Mouse (Mus musculus): ENCODE measurements at regions not wholly inside any gene's neighbourhood (a gene's known extent, or its start where the extent isn't known, plus 50 kb on each side); places are given as distances from the start of the nearest gene placed in this dataset.
A peak's percentile ranks its signal among the peaks of the same experiment; 100 is the strongest.

DNA sequence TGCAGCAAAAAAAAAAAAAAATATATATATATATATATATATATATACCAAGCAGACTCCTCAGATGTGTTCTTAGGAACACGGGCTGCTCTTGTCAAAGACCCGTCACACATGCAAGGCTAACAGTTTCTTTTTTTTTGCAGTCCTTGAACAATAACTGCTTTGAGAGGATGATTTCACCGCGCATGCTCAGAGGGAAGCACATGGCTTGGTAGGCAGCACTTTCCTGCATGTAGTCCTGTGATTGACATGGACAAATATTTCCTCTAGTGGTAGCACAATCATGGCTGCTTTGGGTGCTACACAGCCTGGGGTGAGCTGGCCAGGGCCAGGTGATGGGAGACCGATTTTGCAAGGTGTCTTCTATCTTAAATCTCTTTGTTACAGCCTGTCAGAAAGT lies 229.3 kb upstream of the Bmper start:
- Histone ChIP-seq H3K36me3 (ENCODE audit: control insufficient read depth, insufficient read depth, low read length) (no peaks in the 10 kb centered on the region), H3K9me3 (replicated peaks; ENCODE audit: control insufficient read depth, low read length, poor library complexity, severe bottlenecking) (no peaks in the 10 kb centered on the region)

DNA sequence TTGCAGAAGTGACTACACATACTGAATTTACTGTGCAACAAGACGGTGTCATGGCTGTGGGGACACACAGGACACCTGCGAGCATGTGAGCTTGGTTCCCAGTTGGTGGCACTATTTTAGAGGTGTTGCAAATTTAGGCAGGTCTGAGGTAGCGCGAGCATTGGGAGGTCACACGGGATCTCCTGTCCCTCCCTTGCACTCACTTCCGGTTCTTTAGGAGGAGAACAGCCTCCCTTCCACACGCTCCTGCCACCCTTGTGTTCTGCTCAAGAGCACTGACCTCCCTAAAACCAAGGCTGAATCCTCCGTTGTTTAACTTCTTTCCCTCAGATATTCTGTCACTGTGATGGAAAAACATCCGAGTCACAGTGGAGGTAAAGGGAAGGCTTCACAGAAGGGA lies 227.3 kb upstream of the Bmper start:
- H3K36me3 ChIP-seq (ENCODE audit: control insufficient read depth, insufficient read depth, low read length) = no peaks in the 10 kb centered on the region
- H3K4me3 ChIP-seq (ENCODE audit: low read depth, low read length) = no peak overlapping the region
- H3K4me2 ChIP-seq (ENCODE audit: low read length) = no peak overlapping the region
- no peaks in the 10 kb centered on the region for H3K4me1 ChIP-seq (ENCODE audit: control insufficient read depth, insufficient read depth, low read length)
- no peaks in the 10 kb centered on the region for H3K9me3 ChIP-seq (replicated peaks; ENCODE audit: control insufficient read depth, low read length, poor library complexity, severe bottlenecking)
- H3K27me3 ChIP-seq (ENCODE audit: control insufficient read depth, insufficient read depth, low read depth, low read length) = no peaks in the 10 kb centered on the region
- ATAC-seq = no peak
- H3K27ac ChIP-seq (ENCODE audit: low read length) = no peak overlapping the region
- 77% methylated on average over 9 of the region's 9 CpGs for WGBS
- no peak overlapping the region for H3K9ac ChIP-seq (ENCODE audit: low read depth, low read length)

More for the DNA sequence above, 229.3 kb upstream of the Bmper start:
- WGBS = 78% methylated on average over 5 of the region's 5 CpGs
- ATAC-seq = no peak
- H3K4me2 ChIP-seq (ENCODE audit: low read length) = no peak overlapping the region
- no peaks in the 10 kb centered on the region for H3K27me3 ChIP-seq (ENCODE audit: control insufficient read depth, insufficient read depth, low read depth, low read length)
- H3K9ac ChIP-seq (ENCODE audit: low read depth, low read length) = no peak overlapping the region
- no peak overlapping the region for H3K4me3 ChIP-seq (ENCODE audit: low read depth, low read length)
- H3K4me1 ChIP-seq (ENCODE audit: control insufficient read depth, insufficient read depth, low read length) = no peaks in the 10 kb centered on the region
- no peak overlapping the region for H3K27ac ChIP-seq (ENCODE audit: low read length)

DNA sequence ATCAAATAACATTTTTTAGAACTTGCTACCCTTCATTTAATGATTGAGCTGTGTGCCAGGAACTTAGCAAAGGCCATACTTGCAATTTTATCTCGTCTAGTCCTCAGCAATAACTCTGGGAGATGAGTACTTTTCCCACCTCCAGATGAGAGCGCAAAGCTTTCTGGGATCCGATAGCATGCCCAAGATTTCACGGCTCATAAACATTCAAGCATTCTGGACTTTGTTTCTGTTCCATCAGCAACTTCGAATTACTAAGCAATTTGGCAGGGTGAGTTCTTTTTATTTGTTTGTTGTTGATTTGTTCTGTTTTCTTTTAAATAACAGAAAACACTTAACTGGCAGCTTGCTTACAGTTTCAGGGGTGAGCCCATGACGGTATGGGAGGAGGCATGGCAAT lies 224.6 kb upstream of the Bmper start:
- no peak overlapping the region for H3K4me2 ChIP-seq (ENCODE audit: low read length)
- H3K9me3 ChIP-seq (replicated peaks; ENCODE audit: control insufficient read depth, low read length, poor library complexity, severe bottlenecking) = no peaks in the 10 kb centered on the region
- no peaks in the 10 kb centered on the region for H3K36me3 ChIP-seq (ENCODE audit: control insufficient read depth, insufficient read depth, low read length)
- 83% methylated on average over 6 of the region's 6 CpGs for WGBS
- H3K27ac ChIP-seq (ENCODE audit: low read length) = no peak overlapping the region
- no peaks in the 10 kb centered on the region for H3K4me1 ChIP-seq (ENCODE audit: control insufficient read depth, insufficient read depth, low read length)
- no peak for ATAC-seq
- H3K27me3 ChIP-seq (ENCODE audit: control insufficient read depth, insufficient read depth, low read depth, low read length) = no peaks in the 10 kb centered on the region
- no peak overlapping the region for H3K4me3 ChIP-seq (ENCODE audit: low read depth, low read length)
- H3K9ac ChIP-seq (ENCODE audit: low read depth, low read length) = no peak overlapping the region

DNA sequence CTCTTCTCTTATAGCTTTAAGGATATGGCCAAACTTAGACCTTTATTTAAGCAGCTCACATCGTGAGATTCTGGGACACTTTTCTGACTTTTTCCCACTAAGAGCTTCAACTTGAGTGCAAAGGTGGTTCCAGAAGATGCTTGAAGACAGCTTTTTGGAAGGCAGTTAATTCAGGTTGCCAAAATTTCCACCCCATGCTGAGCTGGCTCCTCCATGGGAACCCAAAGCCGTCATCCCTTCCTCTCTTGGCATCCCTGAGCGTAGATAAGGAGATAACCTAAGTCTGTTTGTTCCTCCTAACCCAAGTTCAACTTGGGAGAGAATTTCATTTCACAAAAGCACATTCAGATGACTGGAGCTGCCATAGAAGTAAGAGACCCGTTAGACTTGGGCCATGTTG lies 223.7 kb upstream of the Bmper start:
- H3K4me3 ChIP-seq (ENCODE audit: low read depth, low read length) = no peak overlapping the region
- H3K36me3 ChIP-seq (ENCODE audit: control insufficient read depth, insufficient read depth, low read length) = no peaks in the 10 kb centered on the region
- H3K9me3 ChIP-seq (replicated peaks; ENCODE audit: control insufficient read depth, low read length, poor library complexity, severe bottlenecking) = no peaks in the 10 kb centered on the region
- no peak overlapping the region for H3K9ac ChIP-seq (ENCODE audit: low read depth, low read length)
- 79% methylated on average over 4 of the region's 4 CpGs for WGBS
- H3K27me3 ChIP-seq (ENCODE audit: control insufficient read depth, insufficient read depth, low read depth, low read length) = no peaks in the 10 kb centered on the region
- H3K27ac ChIP-seq (ENCODE audit: low read length) = no peak overlapping the region
- H3K4me1 ChIP-seq (ENCODE audit: control insufficient read depth, insufficient read depth, low read length) = no peaks in the 10 kb centered on the region
- no peak for ATAC-seq
- no peak overlapping the region for H3K4me2 ChIP-seq (ENCODE audit: low read length)

DNA sequence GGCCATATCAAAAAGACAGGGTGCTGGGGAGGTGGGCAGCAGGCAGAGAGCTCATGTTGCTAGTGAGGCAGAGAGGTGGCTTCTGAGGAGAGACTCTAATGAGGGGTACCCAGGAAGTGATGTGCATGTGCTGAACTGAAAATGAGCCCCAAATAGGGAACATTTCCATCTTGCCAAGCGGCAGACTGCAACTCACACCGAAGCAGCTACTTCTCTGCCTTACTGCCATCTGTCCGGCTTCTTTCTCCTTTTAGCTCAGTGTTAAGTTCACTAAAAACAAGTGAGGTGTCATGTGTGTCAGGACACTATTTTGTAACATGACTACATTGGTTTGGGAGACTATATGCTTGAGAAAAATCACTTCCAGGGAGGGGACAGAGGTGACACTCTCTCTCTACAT lies 222.7 kb upstream of the Bmper start:
- no peak overlapping the region for H3K4me2 ChIP-seq (ENCODE audit: low read length)
- no peak overlapping the region for H3K4me3 ChIP-seq (ENCODE audit: low read depth, low read length)
- no peak overlapping the region for H3K9ac ChIP-seq (ENCODE audit: low read depth, low read length)
- no peak for ATAC-seq
- H3K4me1 ChIP-seq (ENCODE audit: control insufficient read depth, insufficient read depth, low read length) = peaks cover 3% of the 10 kb centered on the region; the same call in 1 of the 2 replicates
- H3K27ac ChIP-seq (ENCODE audit: low read length) = no peak overlapping the region
- 90% methylated on average over 3 of the region's 3 CpGs for WGBS
- no peaks in the 10 kb centered on the region for H3K9me3 ChIP-seq (replicated peaks; ENCODE audit: control insufficient read depth, low read length, poor library complexity, severe bottlenecking)
- H3K27me3 ChIP-seq (ENCODE audit: control insufficient read depth, insufficient read depth, low read depth, low read length) = no peaks in the 10 kb centered on the region
- H3K36me3 ChIP-seq (ENCODE audit: control insufficient read depth, insufficient read depth, low read length) = no peaks in the 10 kb centered on the region

DNA sequence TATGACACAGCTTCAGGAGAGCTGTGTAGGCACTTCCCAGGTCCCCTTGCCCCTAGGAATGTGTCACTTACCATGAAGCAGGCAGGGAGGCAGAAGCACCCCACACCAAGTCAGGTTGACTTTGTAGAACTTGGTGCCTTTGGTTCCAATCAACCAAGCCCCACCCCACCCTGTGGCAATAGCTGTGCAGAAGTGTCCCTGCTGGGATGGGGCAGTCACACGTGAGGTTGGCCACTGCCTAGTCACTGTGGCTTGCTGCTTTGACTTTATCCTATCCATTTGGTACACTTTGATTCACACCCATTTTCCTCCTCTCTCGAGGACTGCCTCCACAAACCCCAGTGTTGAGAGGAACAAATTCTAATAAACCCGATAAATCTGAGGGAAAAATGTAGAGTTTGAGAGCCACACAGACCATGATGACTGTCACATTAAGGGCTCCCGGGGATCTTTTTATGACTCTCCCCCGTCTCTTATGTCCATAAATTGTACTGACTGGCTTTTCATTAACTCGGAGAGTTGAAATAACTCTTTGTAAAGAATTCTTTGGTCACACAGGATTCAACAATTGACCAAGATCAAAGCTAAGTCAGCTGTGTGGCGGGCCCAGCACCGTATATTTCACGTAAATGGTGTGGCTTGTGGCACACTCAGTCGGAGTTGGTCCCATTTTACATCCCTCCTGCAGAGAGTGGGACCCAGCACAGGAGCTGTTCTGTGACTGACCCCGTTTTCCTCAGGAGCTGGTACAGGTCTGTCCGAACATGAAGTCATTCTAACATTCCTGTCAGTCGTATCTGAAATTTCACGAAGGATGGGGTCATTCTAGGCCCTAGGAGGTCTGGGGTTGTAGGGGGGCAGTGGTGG lies 219.4 kb upstream of the Bmper start:
- Histone ChIP-seq H3K9me3 (replicated peaks; ENCODE audit: control insufficient read depth, low read length, poor library complexity, severe bottlenecking) (no peaks in the 10 kb centered on the region), H3K9ac (ENCODE audit: low read depth, low read length) (no peak overlapping the region), H3K4me1 (ENCODE audit: control insufficient read depth, insufficient read depth, low read length) (peaks cover 7% of the 10 kb centered on the region; the same call in 1 of the 2 replicates), H3K4me3 (ENCODE audit: low read depth, low read length) (no peak overlapping the region), H3K27me3 (ENCODE audit: control insufficient read depth, insufficient read depth, low read depth, low read length) (peaks cover 3% of the 10 kb centered on the region; the same call in 1 of the 2 replicates), H3K36me3 (ENCODE audit: control insufficient read depth, insufficient read depth, low read length) (no peaks in the 10 kb centered on the region), H3K27ac (ENCODE audit: low read length) (no peak overlapping the region), H3K4me2 (ENCODE audit: low read length) (no peak overlapping the region)
- ATAC-seq = peak; percentile 63; the same call in 1 of the 2 replicates
- WGBS = 65% methylated on average over 14 of the region's 14 CpGs

DNA sequence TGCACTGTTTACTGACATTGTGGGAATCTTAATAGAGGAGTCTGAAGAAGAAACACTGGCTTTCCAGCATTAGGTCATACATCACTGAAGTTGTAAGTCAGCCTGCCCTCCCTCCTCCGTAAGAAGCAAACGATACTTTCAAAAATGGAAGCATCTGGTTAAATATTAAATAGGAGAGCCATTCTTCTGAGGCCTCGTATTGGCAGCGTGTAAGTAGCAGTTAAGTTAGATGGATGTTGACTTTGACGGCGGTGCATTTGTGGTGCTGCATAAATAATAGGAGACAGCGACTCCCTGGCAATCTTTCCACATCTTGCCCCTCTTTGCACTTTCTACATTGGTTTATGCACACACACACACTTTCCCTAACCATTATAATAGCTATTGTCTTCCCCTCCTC lies 217.9 kb upstream of the Bmper start:
- no peaks in the 10 kb centered on the region for H3K9me3 ChIP-seq (replicated peaks; ENCODE audit: control insufficient read depth, low read length, poor library complexity, severe bottlenecking)
- 52% methylated on average over 7 of the region's 7 CpGs for WGBS
- H3K27ac ChIP-seq (ENCODE audit: low read length) = no peak overlapping the region
- peaks cover 13% of the 10 kb centered on the region; the same call in 1 of the 2 replicates for H3K4me1 ChIP-seq (ENCODE audit: control insufficient read depth, insufficient read depth, low read length)
- no peak for ATAC-seq
- H3K27me3 ChIP-seq (ENCODE audit: control insufficient read depth, insufficient read depth, low read depth, low read length) = peaks cover 3% of the 10 kb centered on the region; the same call in 1 of the 2 replicates
- no peaks in the 10 kb centered on the region for H3K36me3 ChIP-seq (ENCODE audit: control insufficient read depth, insufficient read depth, low read length)
- H3K4me3 ChIP-seq (ENCODE audit: low read depth, low read length) = no peak overlapping the region
- no peak overlapping the region for H3K9ac ChIP-seq (ENCODE audit: low read depth, low read length)
- H3K4me2 ChIP-seq (ENCODE audit: low read length) = no peak overlapping the region

DNA sequence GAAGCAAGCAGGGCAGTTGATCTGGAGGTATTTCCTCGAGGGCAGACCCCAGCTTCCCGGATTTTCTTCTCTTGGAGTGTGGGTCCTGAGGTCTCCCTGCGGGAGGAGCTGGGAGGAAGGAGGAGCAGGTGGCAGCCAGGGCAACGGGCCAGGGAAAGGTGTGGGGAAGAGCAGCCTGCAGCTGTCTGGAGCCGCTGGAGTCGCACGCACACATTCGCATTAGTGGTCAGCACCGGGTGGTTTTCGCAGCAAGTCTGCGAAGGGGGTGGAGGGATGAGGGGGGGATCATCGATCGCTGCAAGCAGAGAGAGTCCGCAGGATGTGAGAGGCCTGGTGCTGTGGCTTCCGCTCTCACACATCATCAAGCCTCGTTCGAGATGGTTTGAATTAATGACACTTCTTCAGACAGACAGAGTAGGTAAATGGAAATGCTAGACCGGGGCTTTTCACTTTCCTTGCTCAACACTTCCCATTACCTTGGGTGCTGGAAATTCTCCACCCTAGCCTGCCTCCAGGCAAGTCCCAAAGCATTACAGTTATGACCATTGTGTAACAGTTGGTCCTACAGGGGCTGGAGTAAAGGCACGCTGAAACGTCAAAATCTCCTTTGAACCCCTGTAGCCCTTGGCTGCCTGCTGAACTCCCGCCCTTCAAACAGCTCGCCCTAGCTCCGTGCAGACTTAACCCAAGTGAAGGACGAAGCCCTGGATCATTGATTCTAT lies 213.3 kb upstream of the Bmper start:
- Histone ChIP-seq H3K9ac (ENCODE audit: low read depth, low read length) (peak overlapping the region; percentile 31; the same call in 1 of the 2 replicates), H3K4me1 (ENCODE audit: control insufficient read depth, insufficient read depth, low read length) (peaks cover 24% of the 10 kb centered on the region), H3K27ac (ENCODE audit: low read length) (no peak overlapping the region), H3K27me3 (ENCODE audit: control insufficient read depth, insufficient read depth, low read depth, low read length) (peaks cover 3% of the 10 kb centered on the region; the same call in 1 of the 2 replicates), H3K4me3 (ENCODE audit: low read depth, low read length) (peak overlapping the region; percentile 8; the same call in 1 of the 2 replicates), H3K4me2 (ENCODE audit: low read length) (peak overlapping the region; percentile 40), H3K9me3 (replicated peaks; ENCODE audit: control insufficient read depth, low read length, poor library complexity, severe bottlenecking) (no peaks in the 10 kb centered on the region), H3K36me3 (ENCODE audit: control insufficient read depth, insufficient read depth, low read length) (no peaks in the 10 kb centered on the region)
- 5% methylated on average over 24 of the region's 24 CpGs for WGBS
- ATAC-seq = peak; percentile 46; the same call in 1 of the 2 replicates
